In genomic region chr12:99929160-99929559, GRCm38 (mm10) we compare ENCODE assay signal across 19 mouse cellular contexts. TPM values are rescaled to one million over a fixed set of nuclear protein-coding genes. Genes with fewer than 3 reads are reported as not detected.
DNase-seq lines count a peak whose midpoint lies in the region; ATAC-seq and TF ChIP-seq lines count a peak whose summit lies in the region.
"Had no signal": no experiment of that assay in that cellular context is flagged by ENCODE, and none has a peak within 500 bp of the region (broad histone marks: within the 10 kb centered on the region; RNA-seq: fewer than 3 reads in every experiment).

No protein-coding gene starts in this region.

- no peak for TF ChIP-seq EP300 in CH12.LX (IDR thresholded peaks at IDR 0.05; ENCODE audit: low read length)

- no peak overlapping the region for H3K4me2 ChIP-seq in CH12.LX (ENCODE audit: insufficient read depth, low read depth, poor library complexity, severe bottlenecking)
- H3K4me2 ChIP-seq in forebrain, embryonic 13.5 days, result no peak overlapping the region
- H3K4me2 ChIP-seq: embryonic facial prominence, embryonic 12.5 days had no signal

- DNase-seq in left cerebral cortex, adult 2 months (ENCODE audit: extremely low spot score in 1 of 2, low spot score in 2 of 2), result no peak
- no peak for DNase-seq in left cerebral cortex, postnatal 25 days (ENCODE audit: low spot score in 2 of 2)
- DNase-seq in CH12.LX (ENCODE audit: extremely low read depth), result no peak
- DNase-seq in MN1 (ENCODE audit: low spot score), result peak; percentile 53
- no peak for DNase-seq in cerebellum, adult 11 months
- DNase-seq: adrenal gland, adult 2 months; adrenal gland, postnatal 10 days; adrenal gland, postnatal 25 days; cerebellum, adult 18-20 months; cerebellum, adult 9-10 months; cerebellum, postnatal 10 days; cerebellum, postnatal 25 days had no signal

- H3K27me3 ChIP-seq in CH12.LX (replicated peaks), result no peaks in the 10 kb centered on the region
- H3K27me3 ChIP-seq in forebrain, embryonic 13.5 days, result no peaks in the 10 kb centered on the region
- H3K27me3 ChIP-seq: embryonic facial prominence, embryonic 12.5 days had no signal

- WGBS in forebrain, embryonic 13.5 days, result 88% methylated on average over 1 of the region's 1 CpGs

- H3K4me3 ChIP-seq in left cerebral cortex, adult 2 months, result no peak overlapping the region
- no peak overlapping the region for H3K4me3 ChIP-seq in CH12.LX (replicated peaks in 1 of 3; ENCODE audit: low read depth in 2 of 3, low read length in 2 of 3, poor library complexity in 1 of 3)
- H3K4me3 ChIP-seq in forebrain, embryonic 13.5 days, result no peak overlapping the region
- H3K4me3 ChIP-seq: embryonic facial prominence, embryonic 10.5 days; embryonic facial prominence, embryonic 12.5 days had no signal

- in situ Hi-C loops in CH12.LX (cut with MboI; ENCODE audit: low pct_ligation_motif_present, low pct_unique_long_range_greater_than_20kb, low sequenced_read_pairs), result no loop called here

- H3K27ac ChIP-seq in left cerebral cortex, adult 2 months, result peak overlapping the region; percentile 58
- H3K27ac ChIP-seq in CH12.LX (ENCODE audit: insufficient read depth, low read depth), result no peak overlapping the region
- no peak overlapping the region for H3K27ac ChIP-seq in forebrain, embryonic 13.5 days
- H3K27ac ChIP-seq: embryonic facial prominence, embryonic 10.5 days; embryonic facial prominence, embryonic 12.5 days had no signal

- H3K4me1 ChIP-seq in CH12.LX (ENCODE audit: control insufficient read depth in 1 of 2, insufficient read depth in 2 of 2), result no peaks in the 10 kb centered on the region
- peaks cover under 1% of the 10 kb centered on the region for H3K4me1 ChIP-seq in forebrain, embryonic 13.5 days

- H3K9ac ChIP-seq in CH12.LX (ENCODE audit: insufficient read depth, low read depth), result no peak overlapping the region
- H3K9ac ChIP-seq in forebrain, embryonic 13.5 days, result no peak overlapping the region
- H3K9ac ChIP-seq: embryonic facial prominence, embryonic 12.5 days had no signal

- H3K79me2 ChIP-seq in CH12.LX (replicated peaks; ENCODE audit: control insufficient read depth, extremely low read depth, insufficient read depth, poor library complexity, severe bottlenecking), result no peaks in the 10 kb centered on the region

- H3K36me3 ChIP-seq in CH12.LX (replicated peaks in 1 of 2; ENCODE audit: control insufficient read depth in 1 of 2, insufficient read depth in 1 of 2, low read length in 1 of 2), result peaks cover 10 to 82% of the 10 kb centered on the region in 2 experiments
- peaks cover 57% of the 10 kb centered on the region for H3K36me3 ChIP-seq in forebrain, embryonic 13.5 days (ENCODE audit: poor library complexity, severe bottlenecking)

- ATAC-seq in forebrain, embryonic 13.5 days, result no peak
- ATAC-seq: forebrain, embryonic 14.5 days; forebrain, embryonic 16.5 days had no signal

- TF ChIP-seq POLR2A in CH12.LX (IDR thresholded peaks at IDR 0.05; ENCODE audit: low read depth, low read length), result no peak

- dilution Hi-C loops in CH12.LX (cut with MboI; ENCODE audit: extremely low pct_ligation_motif_present, extremely low pct_unique_long_range_greater_than_20kb, low sequenced_read_pairs), result no loop called here

- no peak for TF ChIP-seq RAD21 in CH12.LX (IDR thresholded peaks at IDR 0.05; ENCODE audit: low read depth, low read length)

- TF ChIP-seq CTCF in left cerebral cortex, adult 2 months (IDR thresholded peaks at IDR 0.05), result no peak
- no peak for TF ChIP-seq CTCF in CH12.LX (conservative IDR thresholded peaks at IDR 0.05 in 1 of 2, IDR thresholded peaks at IDR 0.05 in 1 of 2; ENCODE audit: low read depth in 2 of 2, low read length in 2 of 2)

- intact Hi-C loops in left cerebral cortex, adult 2 months (cut with DNase I), result no loop called here
- intact Hi-C loops in left cerebral cortex, postnatal 25 days (cut with DNase I), result no loop called here

- no peaks in the 10 kb centered on the region for H3K9me3 ChIP-seq in CH12.LX (replicated peaks; ENCODE audit: low read length)
- no peaks in the 10 kb centered on the region for H3K9me3 ChIP-seq in forebrain, embryonic 13.5 days (replicated peaks)
- H3K9me3 ChIP-seq: embryonic facial prominence, embryonic 10.5 days; embryonic facial prominence, embryonic 12.5 days; G1E had no signal

TF ChIP-seq in CH12.LX, 34 proteins besides CTCF, POLR2A, EP300 and RAD21:
- no peak for TF ChIP-seq MXI1 (IDR thresholded peaks at IDR 0.05; ENCODE audit: low read depth, low read length)
- peak; percentile 57; the same call in 1 of the 2 replicates for TF ChIP-seq JUND (conservative IDR thresholded peaks at IDR 0.05; ENCODE audit: low read depth, low read length)

RNA-seq across cellular contexts. Expression of gene Kcnk13, which starts 35.1 kb away (rescaled TPM):
- 10 to 100 TPM in 1 of 2 experiments, 1 to 10 TPM in 1; 6.8 to 10.4 TPM for total RNA-seq in left cerebral cortex, adult 2 months (2021)
- 1 to 10 TPM; 5.9 to 7.2 TPM for total RNA-seq in left cerebral cortex, postnatal 25 days (2021)
- total RNA-seq in CH12.LX (2012; rRNA removed) (0.08 and 0.13 TPM in 2 replicates), CH12.LX (2014; rRNA removed) (not detected in 2 replicates)
- polyA plus RNA-seq in CH12.LX (2012; ENCODE audit: insufficient read length, low read depth), result not detected in 2 replicates
- polyA plus RNA-seq in forebrain, embryonic 13.5 days (2015; fragmentation: Nextera tagmentation; extraction: Ambion mirVana), result 0.49 and 0.88 TPM in 2 replicates
- polyA plus RNA-seq: C2C12, G1E had no signal

RNA-seq across cellular contexts. Expression of gene Tdp1, which starts 44.8 kb away (rescaled TPM):
- 10 to 100 TPM; 24.6 to 26.4 TPM for total RNA-seq in left cerebral cortex, adult 2 months (2021)
- 10 to 100 TPM; 24.6 to 25.0 TPM for total RNA-seq in left cerebral cortex, postnatal 25 days (2021)
- total RNA-seq in CH12.LX (2012; rRNA removed) (23.4 and 27.4 TPM in 2 replicates), CH12.LX (2014; rRNA removed) (16.1 and 16.9 TPM in 2 replicates)
- polyA plus RNA-seq in CH12.LX (2012; ENCODE audit: insufficient read length, low read depth), result 48.3 and 53.7 TPM in 2 replicates
- 76.4 and 80.9 TPM in 2 replicates for polyA plus RNA-seq in forebrain, embryonic 13.5 days (2015; fragmentation: Nextera tagmentation; extraction: Ambion mirVana)

RNA-seq across cellular contexts. Expression of gene Efcab11, which starts 44.9 kb away (rescaled TPM):
- under 1 TPM; 0.26 to 0.34 TPM for total RNA-seq in left cerebral cortex, adult 2 months (2021)
- total RNA-seq in left cerebral cortex, postnatal 25 days (2021), result under 1 TPM in 1 of 2 experiments, not detected in 1; 0.55 TPM
- total RNA-seq in CH12.LX (2012; rRNA removed) (6.6 and 7.9 TPM in 2 replicates), CH12.LX (2014; rRNA removed) (11.1 and 12.2 TPM in 2 replicates)
- 6.6 and 8.0 TPM in 2 replicates for polyA plus RNA-seq in CH12.LX (2012; ENCODE audit: insufficient read length, low read depth)
- polyA plus RNA-seq in forebrain, embryonic 13.5 days (2015; fragmentation: Nextera tagmentation; extraction: Ambion mirVana), result 15.3 and 18.3 TPM in 2 replicates

Comparison
In these comparisons a context has a peak if more than half of its experiments do, and no peak if none do; other contexts are left out.
1. RNA of gene Kcnk13, which starts 35.1 kb away (total RNA-seq): 6.8 to 10.4 TPM in left cerebral cortex, adult 2 months and 5.9 to 7.2 TPM in left cerebral cortex, postnatal 25 days; 0.08 to 0.13 TPM in CH12.LX; every median in the first group is over 4 times any median in the second.
2. RNA of gene Efcab11, which starts 44.9 kb away (total RNA-seq): 6.6 to 12.2 TPM in CH12.LX; 0.55 TPM in left cerebral cortex, postnatal 25 days and 0.26 to 0.34 TPM in left cerebral cortex, adult 2 months; every median in the first group is over 4 times any median in the second.